Mouse (Mus musculus) gastrocnemius, adult 2 months (tissue): ENCODE data around the gene Neurog2. TPM values are rescaled to one million over a fixed set of nuclear protein-coding genes. Genes with fewer than 3 reads are reported as not detected.

Source experiments
- DNase-seq: peaks from one replicate; pipeline ENCODE4 v3.0.0; 2022
- H3K27ac ChIP-seq: fragments of 200-600 bp; 2 replicates; pipeline ENCODE4 v1.8.1; 2022; ENCODE audit warnings: mild to moderate bottlenecking
- H3K4me3 ChIP-seq: fragments of 200-600 bp; 2 replicates; pipeline ENCODE4 v1.8.1; 2022; ENCODE audit warnings: mild to moderate bottlenecking, moderate library complexity
- CTCF ChIP-seq: fragments of 200-600 bp; IDR thresholded peaks from 2 replicates; pipeline ENCODE4 v1.8.1; 2022; ENCODE audit warnings: antibody characterized with exemption, mild to moderate bottlenecking, moderate library complexity
- intact Hi-C: fragments of 180-260 bp; cut with DNase I; formaldehyde crosslinking; loops from one replicate; pipeline ENCODE4 v1.15.1; 2025
- total RNA-seq, 2 experiments: library from RNA; stranded (reverse); gene quantifications; 2 replicates each; pipeline ENCODE4 v1.2.3; 2021

The Neurog2 gene
- total RNA-seq, 2 experiments from 2014 or later = not detected

DNA sequence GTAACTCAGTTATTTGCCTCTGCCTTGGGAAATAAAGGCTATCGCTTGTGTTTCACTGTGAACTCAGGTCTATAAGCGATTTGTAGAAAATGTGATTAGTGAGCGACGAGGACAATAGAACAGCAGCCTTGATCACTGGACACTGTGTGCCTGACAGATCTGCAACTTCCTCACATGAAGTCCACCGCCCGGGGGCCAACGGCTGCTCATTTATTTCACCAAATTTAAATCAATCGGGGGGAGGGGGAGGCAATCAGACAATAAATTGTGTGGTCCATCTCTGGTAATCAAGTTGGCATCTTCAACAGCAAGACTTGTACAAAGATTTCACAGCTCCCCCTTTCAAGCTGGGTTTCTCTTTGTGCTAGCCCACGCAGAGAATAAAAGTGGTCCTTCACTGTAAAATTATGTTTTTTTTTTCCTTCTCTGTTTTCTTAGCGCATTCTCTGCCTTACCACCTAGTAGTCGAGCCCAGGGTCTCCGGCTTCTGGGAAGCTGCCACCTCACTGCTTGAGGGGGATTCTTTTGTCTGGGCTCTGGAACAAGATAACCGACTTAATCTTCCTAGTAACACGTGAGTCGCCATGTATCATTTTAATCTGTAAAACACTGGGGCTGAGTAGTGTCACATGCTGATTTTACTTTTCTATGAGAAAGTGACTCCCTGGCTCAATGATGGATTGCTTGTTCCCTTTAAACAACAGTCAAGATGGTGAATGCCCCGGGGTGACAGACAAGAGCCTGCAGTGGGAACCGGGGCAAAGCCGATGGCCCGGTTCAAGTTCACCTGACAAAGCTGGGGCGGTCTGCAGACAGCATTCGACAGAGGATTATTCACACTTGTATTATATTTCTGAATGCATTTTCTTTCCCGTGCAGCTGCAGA is 29.0 kb downstream of the Neurog2 start:
- intact Hi-C loops = no loop called here
- H3K27ac ChIP-seq = no peak overlapping the region
- no peak for TF ChIP-seq CTCF
- no peak for DNase-seq
- H3K4me3 ChIP-seq = no peak overlapping the region

DNA sequence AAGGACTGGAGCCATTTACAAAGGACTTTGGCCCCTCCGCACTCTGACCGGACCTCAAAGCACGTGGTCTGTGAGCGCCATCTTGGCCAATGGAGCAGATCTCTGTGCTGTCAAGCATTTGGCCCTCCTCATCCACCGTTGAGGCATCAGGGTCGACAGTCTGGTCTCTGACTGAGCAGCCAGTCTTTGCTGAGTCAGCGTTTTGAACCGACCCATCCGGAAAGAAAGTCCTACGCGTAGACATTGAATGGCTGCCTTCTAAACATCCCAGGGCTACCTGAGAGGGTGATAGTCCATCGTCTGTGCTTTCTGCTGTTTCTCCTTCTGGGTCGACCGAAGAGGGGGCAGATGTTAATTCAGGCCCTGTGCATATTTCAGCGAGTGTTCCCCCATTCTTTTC is 46.8 kb downstream of the Neurog2 start:
- DNase-seq = no peak
- TF ChIP-seq CTCF = no peak
- intact Hi-C loops = no loop called here
- Histone ChIP-seq H3K4me3 (no peak overlapping the region), H3K27ac (no peak overlapping the region)

Other genes with a start within 250 kb of the Neurog2 start
- 100 to 1,000 TPM in 1 of 2 experiments, 10 to 100 TPM in 1; 94.5 to 154 TPM for gene Ank2, start 133.8 kb upstream of the Neurog2 start, total RNA-seq
- gene Larp7, start 79.8 kb upstream of the Neurog2 start, total RNA-seq = 10 to 100 TPM in 1 of 2 experiments, 1 to 10 TPM in 1; 7.5 to 12.9 TPM
- under 1 TPM; 0.77 to 0.78 TPM for gene Zgrf1, start 79.6 kb upstream of the Neurog2 start, total RNA-seq
- 1 to 10 TPM; 1.4 to 1.6 TPM for gene Alpk1, start 147.4 kb downstream of the Neurog2 start, total RNA-seq
- 1 to 10 TPM in 1 of 2 experiments, under 1 TPM in 1; 0.64 to 1.3 TPM for gene Tifa, start 156.7 kb downstream of the Neurog2 start, total RNA-seq
- gene Ap1ar, start 204.4 kb downstream of the Neurog2 start, total RNA-seq = 10 to 100 TPM; 22.2 to 25.1 TPM